Mouse (Mus musculus) C2C12 (cell line): ENCODE results near the gene Adgrf5. TPM values are rescaled to one million over a fixed set of nuclear protein-coding genes. Genes with fewer than 3 reads are reported as not detected.

Source experiments
- H3K27me3 ChIP-seq: one replicate; pipeline ENCODE4 v1.6.1; 2011; ENCODE audit not compliant: control insufficient read depth, insufficient read depth, insufficient read length
- H3K36me3 ChIP-seq: one replicate; pipeline ENCODE4 v1.6.1; 2011; ENCODE audit not compliant: control insufficient read depth, insufficient read depth
- H3K4me3 ChIP-seq: one replicate; pipeline ENCODE4 v1.5.1; 2011; ENCODE audit warnings: mild to moderate bottlenecking, control low read depth; ENCODE audit not compliant: poor library complexity, insufficient read depth, severe bottlenecking
- H3K79me2 ChIP-seq: one replicate; pipeline ENCODE4 v1.6.1; 2011; ENCODE audit not compliant: control insufficient read depth, insufficient read depth
- H3K79me3 ChIP-seq: one replicate; pipeline ENCODE4 v1.6.1; 2011; ENCODE audit warnings: low read depth, control low read depth
- H3ac ChIP-seq: one replicate; pipeline ENCODE3; 2011; ENCODE audit warnings: low read depth; ENCODE audit not compliant: control insufficient read depth, insufficient read length
- CEBPB ChIP-seq: IDR thresholded peaks from one replicate; pipeline ENCODE4 v1.6.1; 2011; ENCODE audit warnings: low read depth, mild to moderate bottlenecking, control low read depth, moderate library complexity
- CTCF ChIP-seq: IDR thresholded peaks from one replicate; pipeline ENCODE4 v1.5.1; 2011; ENCODE audit not compliant: control insufficient read depth, insufficient read depth, insufficient read length
- FOSL1 ChIP-seq: IDR thresholded peaks from one replicate; pipeline ENCODE4 v1.8.0; 2011; ENCODE audit warnings: mild to moderate bottlenecking, low read length; ENCODE audit not compliant: poor library complexity, insufficient read depth, severe bottlenecking
- MAX ChIP-seq: IDR thresholded peaks from one replicate; pipeline ENCODE4 v1.6.1; 2011; ENCODE audit warnings: mild to moderate bottlenecking, control low read depth
- MYOD1 ChIP-seq: IDR thresholded peaks from one replicate; pipeline ENCODE4 v1.6.1; 2011; ENCODE audit warnings: low read depth; ENCODE audit not compliant: control insufficient read depth, insufficient read length
- MYOG ChIP-seq: IDR thresholded peaks from one replicate; pipeline ENCODE4 v1.6.1; 2011; ENCODE audit not compliant: control insufficient read depth, insufficient read length; ENCODE audit errors: extremely low read depth
- USF1 ChIP-seq: IDR thresholded peaks from one replicate; pipeline ENCODE4 v1.6.1; 2011; ENCODE audit warnings: low read depth, mild to moderate bottlenecking, control low read depth, moderate library complexity
- polyA plus RNA-seq: library from polyadenylated mRNA; unstranded; fragments of >200 nt; fragmentation: generic; extraction: Trizol; gene quantifications from one replicate; pipeline ENCODE4 v1.2.1, GENCODE M21; 2012; ENCODE audit warnings: missing spikeins

Adgrf5 gene
- polyA plus RNA-seq, 1 experiment, result 0.07 TPM

GRCm38 (mm10) chr17:43451216-43451615 is 91.0 kb downstream of the Adgrf5 start:
- no peaks in the 10 kb centered on the region for H3K79me2 ChIP-seq
- no peaks in the 10 kb centered on the region for H3K36me3 ChIP-seq
- no peak for TF ChIP-seq MYOG
- TF ChIP-seq MYOD1, result no peak
- no peak for TF ChIP-seq FOSL1
- TF ChIP-seq MAX, result no peak
- no peak for TF ChIP-seq USF1
- no peak for TF ChIP-seq CTCF
- TF ChIP-seq CEBPB, result no peak
- no peak overlapping the region for H3K4me3 ChIP-seq
- no peaks in the 10 kb centered on the region for H3K27me3 ChIP-seq
- no peaks in the 10 kb centered on the region for H3K79me3 ChIP-seq
- no peak overlapping the region for H3ac ChIP-seq

GRCm38 (mm10) chr17:43458598-43458997 is 98.3 kb downstream of the Adgrf5 start:
- Histone ChIP-seq H3K27me3 (no peaks in the 10 kb centered on the region), H3K79me3 (no peaks in the 10 kb centered on the region), H3K4me3 (no peak overlapping the region), H3K79me2 (no peaks in the 10 kb centered on the region), H3ac (no peak overlapping the region), H3K36me3 (no peaks in the 10 kb centered on the region)
- TF ChIP-seq MYOG (no peak), MAX (peak; percentile 62)

GRCm38 (mm10) chr17:43459737-43460230 is 99.5 kb downstream of the Adgrf5 start:
- no peak for TF ChIP-seq MYOG
- no peak for TF ChIP-seq CEBPB
- TF ChIP-seq CTCF, result no peak
- TF ChIP-seq USF1, result no peak
- TF ChIP-seq MYOD1, result no peak
- TF ChIP-seq FOSL1, result no peak
- TF ChIP-seq MAX, result no peak

GRCm38 (mm10) chr17:43460245-43461181 is 100.3 kb downstream of the Adgrf5 start:
- peak; percentile 46 for TF ChIP-seq CTCF
- no peak for TF ChIP-seq MAX
- Histone ChIP-seq H3K79me3 (no peaks in the 10 kb centered on the region), H3K36me3 (no peaks in the 10 kb centered on the region), H3K79me2 (no peaks in the 10 kb centered on the region), H3K27me3 (no peaks in the 10 kb centered on the region), H3ac (no peak overlapping the region), H3K4me3 (no peak overlapping the region)

More at GRCm38 (mm10) chr17:43459737-43460230, 99.5 kb downstream of the Adgrf5 start:
- Histone ChIP-seq H3K79me2 (no peaks in the 10 kb centered on the region), H3K79me3 (no peaks in the 10 kb centered on the region), H3ac (no peak overlapping the region), H3K36me3 (no peaks in the 10 kb centered on the region), H3K27me3 (no peaks in the 10 kb centered on the region), H3K4me3 (no peak overlapping the region)

GRCm38 (mm10) chr17:43470039-43470438 is 109.8 kb downstream of the Adgrf5 start:
- H3K79me3 ChIP-seq, result no peaks in the 10 kb centered on the region
- no peak for TF ChIP-seq MAX
- no peak for TF ChIP-seq USF1
- no peak for TF ChIP-seq MYOD1
- TF ChIP-seq MYOG, result no peak
- no peak for TF ChIP-seq CTCF
- TF ChIP-seq CEBPB, result no peak
- TF ChIP-seq FOSL1, result no peak
- no peak overlapping the region for H3ac ChIP-seq
- no peaks in the 10 kb centered on the region for H3K27me3 ChIP-seq
- no peak overlapping the region for H3K4me3 ChIP-seq
- no peaks in the 10 kb centered on the region for H3K36me3 ChIP-seq
- H3K79me2 ChIP-seq, result no peaks in the 10 kb centered on the region

GRCm38 (mm10) chr17:43472558-43472957 is 112.3 kb downstream of the Adgrf5 start:
- no peak for TF ChIP-seq CEBPB
- no peak for TF ChIP-seq MYOG
- TF ChIP-seq USF1, result no peak
- TF ChIP-seq MYOD1, result no peak
- TF ChIP-seq CTCF, result no peak
- no peak for TF ChIP-seq MAX
- TF ChIP-seq FOSL1, result no peak

More at GRCm38 (mm10) chr17:43472558-43472957, 112.3 kb downstream of the Adgrf5 start:
- H3K27me3 ChIP-seq, result no peaks in the 10 kb centered on the region
- no peaks in the 10 kb centered on the region for H3K36me3 ChIP-seq
- H3K79me3 ChIP-seq, result no peaks in the 10 kb centered on the region
- H3ac ChIP-seq, result no peak overlapping the region
- no peak overlapping the region for H3K4me3 ChIP-seq
- no peaks in the 10 kb centered on the region for H3K79me2 ChIP-seq
